Mouse (Mus musculus) bone marrow macrophage, adult 2 months (primary cell): ENCODE measurements around the gene Trip10.

ENCODE experiments used
- CTCF ChIP-seq: IDR thresholded peaks from 2 replicates; pipeline ENCODE4 v1.5.1; 2012; ENCODE audit warnings: low read depth, mild to moderate bottlenecking, low read length, moderate library complexity
- POLR2A ChIP-seq: IDR thresholded peaks from 2 replicates; pipeline ENCODE4 v1.6.1; 2012; ENCODE audit warnings: mild to moderate bottlenecking, low read depth, low read length, borderline replicate concordance

GRCm38 (mm10) chr17:57234254-57234928 lies 14.9 kb upstream of the Trip10 start:
- no peak for TF ChIP-seq POLR2A
- no peak for TF ChIP-seq CTCF
